Mouse (Mus musculus) midbrain, postnatal 0 days (tissue): ENCODE measurements around the gene Slc37a3. TPM values are rescaled to one million over a fixed set of nuclear protein-coding genes. Genes with fewer than 3 reads are reported as not detected.
"Not testable (repeated sequence)": the region's sequence is repeated elsewhere in the genome, so short reads cannot be mapped to it uniquely, and the experiment has no call there.

ENCODE experiments used
- ATAC-seq: fragments of 200-750 bp; cut with Nextera tagmentation; 2 replicates; pipeline ENCODE4 v1.8.0; 2017; ENCODE audit warnings: moderate number of reproducible peaks, mild to moderate bottlenecking, moderate TSS enrichment, moderate library complexity; ENCODE audit not compliant: low FRiP score
- DNase-seq: peaks from one replicate; pipeline ENCODE4 v3.0.0-alpha.2; 2015; ENCODE audit warnings: low spot score
- H3K27ac ChIP-seq: fragments of 300-500 bp; sonication (generic); 2 replicates; pipeline ENCODE4 v1.5.1; 2014; ENCODE audit warnings: low read depth, mild to moderate bottlenecking, low read length, mixed read lengths
- H3K27me3 ChIP-seq: fragments of 300-500 bp; sonication (generic); 2 replicates; pipeline ENCODE4 v1.6.1; 2014; ENCODE audit warnings: low read length, control low read depth, mixed read lengths; ENCODE audit not compliant: insufficient read depth
- H3K36me3 ChIP-seq: fragments of 300-500 bp; sonication (generic); 2 replicates; pipeline ENCODE4 v1.6.1; 2014; ENCODE audit warnings: low read length, control low read depth, mixed read lengths; ENCODE audit not compliant: insufficient read depth
- H3K4me1 ChIP-seq: fragments of 300-500 bp; sonication (generic); 2 replicates; pipeline ENCODE4 v1.6.1; 2014; ENCODE audit warnings: mild to moderate bottlenecking, control low read depth, antibody characterized with exemption, low read length, mixed read lengths; ENCODE audit not compliant: insufficient read depth
- H3K4me2 ChIP-seq: fragments of 300-500 bp; sonication (generic); 2 replicates; pipeline ENCODE4 v1.6.1; 2014; ENCODE audit warnings: low read depth, mild to moderate bottlenecking, low read length, mixed read lengths; ENCODE audit not compliant: poor library complexity, severe bottlenecking
- H3K4me3 ChIP-seq: fragments of 300-500 bp; sonication (generic); 2 replicates; pipeline ENCODE4 v1.5.1; 2014; ENCODE audit warnings: low read depth, mild to moderate bottlenecking, low read length, moderate library complexity
- H3K9ac ChIP-seq: fragments of 300-500 bp; sonication (generic); replicated peaks from 2 replicates; pipeline ENCODE4 v1.6.1; 2014; ENCODE audit warnings: mild to moderate bottlenecking, low read length, moderate library complexity, mixed read lengths; ENCODE audit not compliant: poor library complexity, severe bottlenecking
- H3K9me3 ChIP-seq: fragments of 300-500 bp; sonication (generic); 2 replicates; pipeline ENCODE4 v1.6.1; 2016; ENCODE audit warnings: low read length, control low read depth
- CTCF ChIP-seq: IDR thresholded peaks from 2 replicates; pipeline ENCODE4 v1.5.1; 2016; ENCODE audit warnings: antibody characterized with exemption, mild to moderate bottlenecking
- WGBS: fragments of 180-500 bp; shearing (Covaris S2); extraction: QIAGEN DNeasy Blood & Tissue Kit; methylation state at CpG from one replicate; pipeline ENCODE4 v1.1.7; 2014; 5-methylcytosine and 5-hydroxymethylcytosine counted together
- polyA plus RNA-seq: library from polyadenylated mRNA; unstranded; fragments of >200 nt; fragmentation: Nextera tagmentation; extraction: Ambion mirVana; gene quantifications from 2 replicates; pipeline ENCODE4 v1.2.1, GENCODE M21; 2015
- total RNA-seq: library from RNA; depleted of rRNA; stranded (reverse); fragments of >200 nt; gene quantifications from 2 replicates; pipeline ENCODE4 v1.2.3, GENCODE M21; 2014

The Slc37a3 gene
- total and polyA plus RNA-seq, 2 experiments from 2014 or later, result 38.1 to 54.6 TPM

DNA sequence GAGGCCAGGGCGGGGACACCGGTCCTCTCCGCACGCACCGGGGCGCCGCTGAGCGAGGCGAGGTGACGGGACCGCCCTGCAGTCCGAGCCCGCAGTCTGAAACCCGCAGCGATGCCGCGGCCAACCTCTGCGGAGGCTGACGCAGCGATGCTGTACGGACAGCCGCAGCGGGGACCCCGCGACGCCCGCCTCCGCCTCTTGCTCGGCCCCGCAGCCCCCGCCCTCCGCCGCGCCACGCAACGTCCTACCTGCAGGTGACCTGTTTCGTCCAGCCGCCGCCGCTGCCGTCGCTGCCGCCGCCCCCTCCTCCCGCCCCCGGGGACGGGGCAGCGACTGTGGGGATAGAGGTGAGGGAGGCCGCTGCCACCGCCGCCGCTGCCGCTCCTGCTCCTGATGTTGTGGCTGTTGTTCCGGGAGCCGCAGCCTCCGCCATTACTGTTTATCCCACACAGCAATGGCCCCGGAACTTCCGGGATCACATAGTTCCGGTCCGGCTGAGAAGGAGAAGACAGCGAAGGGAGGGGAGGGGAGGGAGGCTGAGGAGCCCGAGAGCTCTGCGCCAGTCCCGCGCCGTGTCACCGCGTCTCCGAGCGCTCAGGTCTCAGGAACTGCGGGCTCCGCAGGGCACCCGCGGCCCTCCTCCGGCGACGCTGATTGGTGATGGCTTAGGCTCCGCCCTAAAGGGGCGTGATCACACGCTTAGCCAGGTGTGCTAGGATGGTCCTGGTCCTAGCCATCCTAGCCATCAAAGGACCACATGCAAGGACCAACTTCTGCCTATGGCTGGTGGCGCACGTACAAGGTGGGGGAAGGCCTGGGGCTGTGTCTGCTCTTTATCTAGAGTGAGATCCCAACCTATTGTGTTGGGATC is 42.6 kb upstream of the Slc37a3 start, which contains the start of gene Mkrn1:
TSS of gene Mkrn1 (minus strand) at position 612 of the 871 bp plus-strand sequence.
- TF ChIP-seq CTCF, result no peak
- Histone ChIP-seq H3K9me3 (no peaks in the 10 kb centered on the region), H3K27ac (peak within 1 kb of the TSS; percentile 95), H3K4me1 (0 out of 2 replicates have a peak, but pooled peaks cover 3% of the 10 kb centered on the region), H3K36me3 (no peaks in the 10 kb centered on the region), H3K27me3 (no peaks in the 10 kb centered on the region), H3K9ac (peak within 1 kb of the TSS; percentile 91), H3K4me3 (peak within 1 kb of the TSS; percentile 92), H3K4me2 (peak within 1 kb of the TSS; percentile 63)
- ATAC-seq, result peak; percentile 94
- DNase-seq, result peak; percentile 94
- WGBS, result 0% methylated on average over 64 of the region's 82 CpGs

DNA sequence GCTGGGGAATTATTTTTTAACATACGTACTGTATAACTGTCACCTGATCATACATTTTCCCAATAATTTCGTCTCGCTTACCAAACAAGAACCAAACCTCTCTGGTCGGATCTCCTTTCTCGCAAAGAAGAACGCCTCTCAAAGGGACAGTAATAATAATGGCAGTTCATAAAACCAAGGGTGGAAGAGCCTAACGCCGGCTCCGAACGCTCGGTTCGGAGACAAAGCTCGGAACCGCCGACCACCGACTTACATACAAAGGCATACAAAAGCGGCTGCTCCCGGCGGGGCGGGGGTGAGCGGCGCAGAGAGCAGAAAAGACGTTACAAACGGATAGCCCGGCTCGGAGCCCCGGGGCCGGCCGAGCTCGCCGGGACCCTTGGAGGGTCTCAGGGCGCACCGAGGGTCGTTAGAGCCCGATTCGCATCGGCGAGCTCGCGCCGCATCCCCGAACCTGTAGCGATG is 41.9 kb upstream of the Slc37a3 start:
- H3K9me3 ChIP-seq, result no peaks in the 10 kb centered on the region
- no peaks in the 10 kb centered on the region for H3K27me3 ChIP-seq
- H3K9ac ChIP-seq, result peak overlapping the region; percentile 91
- DNase-seq, result peak; percentile 43
- peak overlapping the region; percentile 63 for H3K4me2 ChIP-seq
- peak overlapping the region; percentile 95 for H3K27ac ChIP-seq
- ATAC-seq, result peak; percentile 39
- H3K36me3 ChIP-seq, result no peaks in the 10 kb centered on the region
- H3K4me3 ChIP-seq, result peak overlapping the region; percentile 92
- peaks cover 4% of the 10 kb centered on the region; the same call in 1 of the 2 replicates for H3K4me1 ChIP-seq
- TF ChIP-seq CTCF, result no peak
- under 1% methylated on average over 33 of the region's 43 CpGs for WGBS

DNA sequence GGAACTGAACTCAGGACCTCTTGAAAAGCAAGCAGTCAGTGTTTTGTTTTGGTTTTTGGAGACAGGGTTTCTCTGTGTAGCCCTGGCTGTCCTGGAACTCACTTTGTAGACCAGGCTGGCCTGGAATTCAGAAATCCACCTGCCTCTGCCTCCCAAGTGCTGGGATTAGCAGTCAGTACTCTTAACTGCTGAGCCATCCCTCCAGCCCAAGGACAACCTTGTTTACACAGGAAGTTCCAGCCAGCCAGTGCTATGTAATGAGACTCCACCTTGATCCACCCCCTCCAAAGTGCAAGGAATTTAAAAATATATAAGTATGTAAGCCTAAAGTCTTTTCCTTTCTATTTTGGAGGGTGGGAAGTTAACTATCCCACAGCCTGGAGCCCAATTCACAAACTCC is 39.2 kb upstream of the Slc37a3 start:
- not testable (repeated sequence) for H3K36me3 ChIP-seq, H3K4me2 ChIP-seq, H3K9ac ChIP-seq, H3K27me3 ChIP-seq, H3K4me3 ChIP-seq, DNase-seq, H3K4me1 ChIP-seq, H3K9me3 ChIP-seq, ATAC-seq, H3K27ac ChIP-seq

DNA sequence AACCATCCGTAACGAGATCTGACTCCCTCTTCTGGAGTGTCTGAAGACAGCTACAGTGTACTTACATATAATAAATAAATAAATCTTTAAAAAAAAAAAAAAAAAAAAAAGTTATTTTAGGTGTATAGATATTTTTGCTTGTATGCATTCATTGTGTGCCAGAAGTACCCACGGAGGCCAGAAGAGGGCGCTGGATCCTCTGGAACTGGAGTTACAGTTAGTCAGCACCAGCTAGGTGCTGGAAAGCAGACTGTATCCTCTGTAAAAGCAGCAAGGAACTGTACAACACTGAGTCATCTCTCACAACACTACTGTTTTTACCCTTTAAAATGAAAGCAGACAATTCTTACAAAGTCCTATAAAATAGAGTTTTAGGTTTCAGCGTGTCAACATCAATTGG is 38.3 kb upstream of the Slc37a3 start:
- peak; percentile 71 for TF ChIP-seq CTCF
- WGBS, result 59% methylated on average over 3 of the region's 5 CpGs

DNA sequence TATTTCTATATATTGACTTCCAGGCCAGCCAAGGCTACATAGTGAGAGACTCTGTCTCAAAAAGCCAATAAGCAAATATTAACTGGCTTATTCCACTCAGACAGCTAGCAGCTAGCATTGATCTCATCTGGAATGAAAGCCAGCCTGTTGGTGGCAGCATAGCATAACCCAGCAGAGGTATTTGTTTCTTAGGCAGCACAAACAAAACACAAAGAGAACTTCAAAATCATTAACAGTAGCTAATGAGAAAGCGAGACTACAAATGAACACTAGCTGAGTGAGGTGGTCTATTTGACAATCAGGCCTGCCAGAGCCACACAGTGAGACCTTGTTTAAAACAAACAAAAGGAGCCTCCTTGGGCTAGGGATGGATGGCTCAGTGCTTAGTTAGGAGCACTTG is 36.6 kb upstream of the Slc37a3 start:
- peak; percentile 61 for TF ChIP-seq CTCF
- Histone ChIP-seq H3K27me3 (no peaks in the 10 kb centered on the region), H3K4me1 (peaks cover 6% of the 10 kb centered on the region; the same call in 1 of the 2 replicates), H3K4me2 (no peak overlapping the region), H3K9ac (no peak overlapping the region), H3K27ac (no peak overlapping the region), H3K36me3 (peaks cover 6% of the 10 kb centered on the region; the same call in 1 of the 2 replicates), H3K4me3 (no peak overlapping the region), H3K9me3 (no peaks in the 10 kb centered on the region)
- no peak for ATAC-seq
- WGBS, result 77% methylated on average over 1 of the region's 1 CpGs
- DNase-seq, result peak; percentile 35

More for the DNA sequence above, 38.3 kb upstream of the Slc37a3 start:
- H3K4me3 ChIP-seq, result no peak overlapping the region
- H3K4me1 ChIP-seq, result peaks cover 6% of the 10 kb centered on the region; the same call in 1 of the 2 replicates
- DNase-seq, result peak; percentile 67
- no peaks in the 10 kb centered on the region for H3K9me3 ChIP-seq
- ATAC-seq, result no peak
- H3K27ac ChIP-seq, result no peak overlapping the region
- no peak overlapping the region for H3K4me2 ChIP-seq
- H3K36me3 ChIP-seq, result no peaks in the 10 kb centered on the region
- H3K9ac ChIP-seq, result no peak overlapping the region
- H3K27me3 ChIP-seq, result no peaks in the 10 kb centered on the region

DNA sequence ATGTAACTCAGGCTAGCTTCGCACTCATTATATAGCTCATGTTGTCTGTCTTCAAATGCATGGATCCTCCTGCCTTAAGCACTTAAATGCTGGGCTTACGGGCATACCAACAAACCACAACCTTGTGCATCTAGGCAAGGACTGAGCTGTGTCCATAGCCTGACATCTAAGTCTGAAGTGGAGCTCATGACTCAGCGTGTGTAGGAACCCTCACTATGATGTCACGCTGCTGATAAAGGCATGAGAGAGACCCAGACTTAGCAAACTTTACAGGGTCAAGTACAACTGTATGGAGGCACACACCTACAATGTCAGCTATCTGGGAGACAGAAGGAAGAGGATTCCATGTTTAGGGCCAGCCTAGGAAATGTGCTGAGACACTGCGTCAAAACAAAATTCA is 29.0 kb upstream of the Slc37a3 start:
- no peak overlapping the region for H3K4me2 ChIP-seq
- TF ChIP-seq CTCF, result no peak
- ATAC-seq, result no peak
- H3K9ac ChIP-seq, result no peak overlapping the region
- H3K4me3 ChIP-seq, result no peak overlapping the region
- no peaks in the 10 kb centered on the region for H3K9me3 ChIP-seq
- DNase-seq, result no peak
- no peak overlapping the region for H3K27ac ChIP-seq
- WGBS, result 95% methylated on average over 5 of the region's 5 CpGs
- H3K4me1 ChIP-seq, result no peaks in the 10 kb centered on the region
- peaks cover 26% of the 10 kb centered on the region for H3K36me3 ChIP-seq
- H3K27me3 ChIP-seq, result no peaks in the 10 kb centered on the region
